Mouse (Mus musculus) midbrain, embryonic 13.5 days (tissue): ENCODE measurements around the gene Sike1. TPM values are rescaled to one million over a fixed set of nuclear protein-coding genes. Genes with fewer than 3 reads are reported as not detected.

ENCODE experiments used
- ATAC-seq: fragments of 200-750 bp; cut with Nextera tagmentation; 2 replicates; pipeline ENCODE4 v1.8.0; 2017; ENCODE audit warnings: mild to moderate bottlenecking, moderate TSS enrichment, moderate library complexity
- H3K27ac ChIP-seq: fragments of 300-500 bp; sonication (generic); 2 replicates; pipeline ENCODE4 v1.5.1; 2015; ENCODE audit warnings: inconsistent platforms, mild to moderate bottlenecking, moderate library complexity
- H3K27me3 ChIP-seq: fragments of 300-500 bp; sonication (generic); 2 replicates; pipeline ENCODE4 v1.6.1; 2015; ENCODE audit warnings: mild to moderate bottlenecking, inconsistent platforms
- H3K36me3 ChIP-seq: fragments of 300-500 bp; sonication (generic); 2 replicates; pipeline ENCODE4 v1.6.1; 2015; ENCODE audit warnings: mild to moderate bottlenecking, inconsistent platforms
- H3K4me1 ChIP-seq: fragments of 300-500 bp; sonication (generic); replicated peaks from 2 replicates; pipeline ENCODE4 v1.6.1; 2015; ENCODE audit warnings: inconsistent platforms
- H3K4me2 ChIP-seq: fragments of 300-500 bp; sonication (generic); replicated peaks from 2 replicates; pipeline ENCODE4 v1.6.1; 2015; ENCODE audit warnings: moderate library complexity, mild to moderate bottlenecking, inconsistent platforms
- H3K4me3 ChIP-seq: fragments of 300-500 bp; sonication (generic); replicated peaks from 2 replicates; pipeline ENCODE4 v1.5.1; 2015; ENCODE audit warnings: mild to moderate bottlenecking, inconsistent platforms
- H3K9ac ChIP-seq: fragments of 300-500 bp; sonication (generic); replicated peaks from 2 replicates; pipeline ENCODE4 v1.6.1; 2015; ENCODE audit warnings: mild to moderate bottlenecking, inconsistent platforms
- H3K9me3 ChIP-seq: fragments of 300-500 bp; sonication (generic); 2 replicates; pipeline ENCODE4 v1.6.1; 2016; ENCODE audit warnings: mild to moderate bottlenecking, inconsistent platforms
- WGBS: fragments of 180-500 bp; shearing (Covaris S2); methylation state at CpG from one replicate; pipeline ENCODE4 v1.1.7; 2015; 5-methylcytosine and 5-hydroxymethylcytosine counted together
- polyA plus RNA-seq: library from polyadenylated mRNA; unstranded; fragments of >200 nt; fragmentation: Nextera tagmentation; extraction: Ambion mirVana; gene quantifications from 2 replicates; pipeline ENCODE4 v1.2.1, GENCODE M21; 2015

Gene Sike1
- polyA plus RNA-seq = 63.5 and 64.8 TPM in 2 replicates

- WGBS = under 1% methylated on average over 57 of the region's 60 CpGs
- Histone ChIP-seq H3K36me3 (peaks cover 26% of the 10 kb centered on the region), H3K27me3 (no peaks in the 10 kb centered on the region), H3K4me2 (peak within 1 kb of the TSS; percentile 67), H3K4me3 (peak within 1 kb of the TSS; percentile 59), H3K4me1 (peaks cover 20% of the 10 kb centered on the region), H3K9me3 (peaks cover 5% of the 10 kb centered on the region; the same call in 1 of the 2 replicates), H3K9ac (peak within 1 kb of the TSS; percentile 81), H3K27ac (peak within 1 kb of the TSS; percentile 92)
- ATAC-seq = peak; percentile 98
These were observed at the start of gene Sike1 for GRCm38 (mm10) chr3:102995605-102996321. TSS of gene Sike1 (plus strand) at chr3:102995708.

- no peak overlapping the region for H3K4me3 ChIP-seq
- no peak overlapping the region for H3K27ac ChIP-seq
- no peak for ATAC-seq
- H3K4me2 ChIP-seq = no peak overlapping the region
- no peak overlapping the region for H3K9ac ChIP-seq
- no peaks in the 10 kb centered on the region for H3K36me3 ChIP-seq
- no peaks in the 10 kb centered on the region for H3K9me3 ChIP-seq
- H3K27me3 ChIP-seq = no peaks in the 10 kb centered on the region
- WGBS = 87% methylated on average over 3 of the region's 3 CpGs
- H3K4me1 ChIP-seq = no peaks in the 10 kb centered on the region
These were observed 49.2 kb upstream of the Sike1 start for GRCm38 (mm10) chr3:102946312-102946711.

DNA sequence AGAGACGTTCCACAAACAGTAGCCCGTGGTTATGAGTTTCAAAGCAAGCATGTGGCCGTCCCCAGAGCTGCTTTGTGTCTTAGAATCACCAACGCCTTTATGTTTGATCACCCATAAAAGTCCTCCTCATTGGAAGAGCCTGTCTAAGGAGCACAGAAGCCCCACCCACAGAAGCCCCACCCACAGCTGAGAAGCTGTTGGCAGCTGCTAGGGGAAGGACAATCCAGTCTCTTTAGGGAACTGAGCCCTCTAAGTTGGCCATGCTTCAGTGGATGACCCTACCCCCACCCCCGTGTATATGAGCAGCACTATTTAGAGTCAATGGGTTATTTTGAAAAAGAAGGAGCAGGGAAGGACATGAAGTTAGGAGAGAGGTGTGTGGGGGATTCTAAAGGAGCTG is 48.6 kb upstream of the Sike1 start:
- H3K9ac ChIP-seq = no peak overlapping the region
- H3K27ac ChIP-seq = no peak overlapping the region
- H3K36me3 ChIP-seq = no peaks in the 10 kb centered on the region
- no peak overlapping the region for H3K4me2 ChIP-seq
- WGBS = 41% methylated on average over 5 of the region's 5 CpGs
- no peak for ATAC-seq
- H3K4me3 ChIP-seq = no peak overlapping the region
- H3K27me3 ChIP-seq = no peaks in the 10 kb centered on the region
- no peaks in the 10 kb centered on the region for H3K9me3 ChIP-seq
- H3K4me1 ChIP-seq = no peaks in the 10 kb centered on the region

GRCm38 (mm10) chr3:102954476-102954875 is 41.0 kb upstream of the Sike1 start:
- WGBS = 95% methylated on average over 12 of the region's 12 CpGs
- no peak for ATAC-seq

GRCm38 (mm10) chr3:102955143-102955542 is 40.4 kb upstream of the Sike1 start:
- no peak overlapping the region for H3K4me2 ChIP-seq
- no peak overlapping the region for H3K4me3 ChIP-seq
- no peaks in the 10 kb centered on the region for H3K36me3 ChIP-seq
- no peak for ATAC-seq
- 90% methylated on average over 3 of the region's 3 CpGs for WGBS
- no peaks in the 10 kb centered on the region for H3K4me1 ChIP-seq
- H3K9me3 ChIP-seq = no peaks in the 10 kb centered on the region
- H3K27me3 ChIP-seq = no peaks in the 10 kb centered on the region
- H3K9ac ChIP-seq = no peak overlapping the region
- H3K27ac ChIP-seq = no peak overlapping the region

More at GRCm38 (mm10) chr3:102954476-102954875, 41.0 kb upstream of the Sike1 start:
- Histone ChIP-seq H3K27ac (no peak overlapping the region), H3K4me2 (no peak overlapping the region), H3K9me3 (no peaks in the 10 kb centered on the region), H3K36me3 (no peaks in the 10 kb centered on the region), H3K4me3 (no peak overlapping the region), H3K9ac (no peak overlapping the region), H3K4me1 (no peaks in the 10 kb centered on the region), H3K27me3 (no peaks in the 10 kb centered on the region)

DNA sequence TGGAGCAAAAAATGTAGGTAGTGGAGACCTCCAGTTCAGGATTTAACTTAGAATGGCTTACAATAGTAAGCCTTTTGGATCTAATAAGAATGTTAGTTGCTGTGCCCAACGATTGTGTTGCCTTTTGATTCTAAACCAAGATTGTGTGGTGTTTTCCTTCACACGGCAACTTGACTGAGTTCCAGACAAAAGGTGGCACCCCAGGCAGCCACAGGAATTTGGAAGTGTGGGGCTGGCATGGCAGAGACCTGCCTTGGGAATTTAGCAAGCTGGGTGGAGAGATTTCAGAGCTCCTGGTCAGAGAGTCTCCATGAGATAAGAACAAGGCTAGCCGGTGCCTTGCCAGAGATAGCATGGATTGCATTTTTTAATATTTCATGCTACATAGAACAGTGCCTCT is 39.9 kb upstream of the Sike1 start:
- no peaks in the 10 kb centered on the region for H3K27me3 ChIP-seq
- H3K4me2 ChIP-seq = no peak overlapping the region
- H3K4me3 ChIP-seq = no peak overlapping the region
- no peaks in the 10 kb centered on the region for H3K4me1 ChIP-seq
- H3K27ac ChIP-seq = no peak overlapping the region
- 53% methylated on average over 3 of the region's 3 CpGs for WGBS
- H3K9me3 ChIP-seq = no peaks in the 10 kb centered on the region
- H3K9ac ChIP-seq = no peak overlapping the region
- H3K36me3 ChIP-seq = no peaks in the 10 kb centered on the region
- no peak for ATAC-seq

DNA sequence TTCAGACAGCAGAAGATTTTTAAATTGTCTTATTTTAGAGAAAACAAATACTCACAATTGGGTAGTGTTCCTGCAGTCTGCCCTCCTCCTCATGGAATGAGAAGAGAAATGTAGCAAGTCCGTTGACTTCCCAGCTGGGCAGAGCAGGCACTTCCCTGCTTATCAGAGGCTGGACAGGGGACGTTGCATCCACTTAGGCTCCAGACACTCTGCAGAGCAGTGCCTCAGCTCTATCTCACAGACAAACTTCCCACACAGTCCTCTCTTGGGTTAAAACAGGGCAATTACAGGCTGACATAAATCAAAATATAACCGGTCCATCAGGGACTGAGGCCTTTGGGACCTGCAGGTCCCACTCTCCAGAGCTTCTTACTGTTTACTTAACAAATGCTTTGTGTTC is 31.5 kb upstream of the Sike1 start, which contains the start of gene Nr1h5:
Gene Nr1h5, minus strand, starts transcription at position 101 of the 400 bp plus-strand sequence.
- H3K27ac ChIP-seq = no peak within 1 kb of the TSS
- H3K9me3 ChIP-seq = 0 out of 2 replicates have a peak, but pooled peaks cover 2% of the 10 kb centered on the region
- no peak within 1 kb of the TSS for H3K9ac ChIP-seq
- no peaks in the 10 kb centered on the region for H3K27me3 ChIP-seq
- no peak within 1 kb of the TSS for H3K4me2 ChIP-seq
- no peaks in the 10 kb centered on the region for H3K36me3 ChIP-seq
- no peak for ATAC-seq
- H3K4me3 ChIP-seq = no peak within 1 kb of the TSS
- H3K4me1 ChIP-seq = no peaks in the 10 kb centered on the region
- 64% methylated on average over 3 of the region's 3 CpGs for WGBS

- WGBS = 41% methylated on average over 9 of the region's 9 CpGs
- Histone ChIP-seq H3K4me1 (peaks cover 6% of the 10 kb centered on the region), H3K4me2 (no peak overlapping the region; the same call in 1 of the 2 replicates), H3K36me3 (no peaks in the 10 kb centered on the region), H3K27ac (no peak overlapping the region), H3K9ac (no peak overlapping the region), H3K9me3 (0 out of 2 replicates have a peak, but pooled peaks cover 2% of the 10 kb centered on the region), H3K27me3 (no peaks in the 10 kb centered on the region), H3K4me3 (no peak overlapping the region)
- peak; percentile 71 for ATAC-seq
These were observed 25.4 kb upstream of the Sike1 start for GRCm38 (mm10) chr3:102970067-102970466.

- H3K4me2 ChIP-seq = no peak overlapping the region; the same call in 1 of the 2 replicates
- no peak overlapping the region for H3K27ac ChIP-seq
- H3K4me3 ChIP-seq = no peak overlapping the region
- ATAC-seq = no peak
- WGBS = 91% methylated on average over 3 of the region's 3 CpGs
- no peaks in the 10 kb centered on the region for H3K36me3 ChIP-seq
- no peaks in the 10 kb centered on the region for H3K27me3 ChIP-seq
- H3K9me3 ChIP-seq = 0 out of 2 replicates have a peak, but pooled peaks cover 2% of the 10 kb centered on the region
- no peak overlapping the region for H3K9ac ChIP-seq
- peaks cover 6% of the 10 kb centered on the region for H3K4me1 ChIP-seq
These were observed 25.0 kb upstream of the Sike1 start for GRCm38 (mm10) chr3:102970508-102970907.

GRCm38 (mm10) chr3:102976906-102977305 is 18.6 kb upstream of the Sike1 start:
- Histone ChIP-seq H3K4me2 (no peak overlapping the region), H3K4me1 (peaks cover 10% of the 10 kb centered on the region), H3K4me3 (no peak overlapping the region), H3K9ac (no peak overlapping the region), H3K9me3 (no peaks in the 10 kb centered on the region), H3K27me3 (no peaks in the 10 kb centered on the region), H3K36me3 (no peaks in the 10 kb centered on the region), H3K27ac (no peak overlapping the region)
- no peak for ATAC-seq
- 84% methylated on average over 4 of the region's 4 CpGs for WGBS

GRCm38 (mm10) chr3:102979550-102980348 is 15.8 kb upstream of the Sike1 start:
- H3K27me3 ChIP-seq = no peaks in the 10 kb centered on the region
- 4% methylated on average over 10 of the region's 10 CpGs for WGBS
- H3K36me3 ChIP-seq = no peaks in the 10 kb centered on the region
- H3K9me3 ChIP-seq = no peaks in the 10 kb centered on the region
- peak overlapping the region; percentile 50 for H3K4me2 ChIP-seq
- peaks cover 10% of the 10 kb centered on the region for H3K4me1 ChIP-seq
- peak; percentile 99 for ATAC-seq
- H3K9ac ChIP-seq = peak overlapping the region; percentile 33; the same call in 1 of the 2 replicates
- H3K27ac ChIP-seq = peak overlapping the region; percentile 89
- H3K4me3 ChIP-seq = peak overlapping the region; percentile 19

- no peak; the same call in 1 of the 2 replicates for ATAC-seq
- Histone ChIP-seq H3K36me3 (no peaks in the 10 kb centered on the region), H3K27ac (peak overlapping the region; percentile 89), H3K4me1 (peaks cover 10% of the 10 kb centered on the region), H3K4me3 (peak overlapping the region; percentile 19), H3K4me2 (peak overlapping the region; percentile 50), H3K9me3 (no peaks in the 10 kb centered on the region), H3K27me3 (no peaks in the 10 kb centered on the region), H3K9ac (peak overlapping the region; percentile 17; the same call in 1 of the 2 replicates)
- 15% methylated on average over 3 of the region's 3 CpGs for WGBS
These were observed 15.2 kb upstream of the Sike1 start for GRCm38 (mm10) chr3:102980349-102980736.
